Mouse (Mus musculus) gastrocnemius, adult 18-20 months (tissue): Measurements from ENCODE around the gene Golm1. TPM values are rescaled to one million over a fixed set of nuclear protein-coding genes. Genes with fewer than 3 reads are reported as not detected.

Experiments used
- DNase-seq: peaks from one replicate; pipeline ENCODE4 v3.0.0; 2021; ENCODE audit warnings: low spot score
- total RNA-seq, 2 experiments: library from RNA; stranded (reverse); gene quantifications; 2 replicates each; pipeline ENCODE4 v1.2.3; 2021

The Golm1 gene
- total RNA-seq, 2 experiments from 2014 or later = 5.7 to 7.5 TPM

DNA sequence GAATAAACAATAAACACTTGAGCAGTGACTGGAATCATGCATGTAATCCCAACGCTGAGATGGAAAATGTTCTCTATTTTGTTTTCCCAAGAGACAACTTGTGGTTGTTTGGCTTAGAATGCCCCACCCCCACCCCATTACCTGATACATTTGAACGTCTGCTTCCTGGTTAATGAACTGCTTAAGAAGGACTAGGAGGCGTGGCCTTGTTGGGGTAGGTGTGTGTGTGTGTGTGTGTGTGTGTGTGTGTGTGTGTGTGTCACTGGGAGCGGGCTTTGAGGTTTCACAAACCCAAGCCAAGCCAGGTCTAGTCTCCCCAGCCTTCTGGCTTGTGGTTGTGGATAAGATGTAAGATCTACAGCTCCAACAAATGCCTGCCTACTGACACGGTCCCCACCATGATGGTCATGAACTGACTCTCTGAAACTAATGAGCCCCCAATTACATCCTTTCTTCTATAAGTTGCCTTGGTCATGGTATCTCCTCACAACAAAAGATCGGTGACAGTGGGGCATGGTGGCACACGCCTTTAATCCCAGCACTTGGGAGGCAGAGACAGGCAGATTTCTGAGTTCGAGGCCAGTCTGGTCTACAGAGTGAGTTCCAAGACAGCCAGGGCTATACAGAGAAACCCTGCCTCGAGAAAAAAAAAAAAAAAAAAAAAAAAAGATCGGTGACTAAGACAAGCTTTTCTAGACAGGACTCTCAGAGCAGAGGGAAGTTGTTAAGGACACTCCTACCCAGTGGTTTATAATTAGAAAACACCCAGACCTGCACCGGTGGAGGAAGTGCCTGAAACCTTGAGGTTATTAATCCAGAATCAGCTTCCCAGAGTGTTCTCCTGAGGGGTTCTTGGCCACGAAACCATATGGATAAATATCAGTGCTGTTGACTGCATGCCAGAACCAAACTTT lies 962 bp upstream of the Golm1 start:
- DNase-seq = no peak

DNA sequence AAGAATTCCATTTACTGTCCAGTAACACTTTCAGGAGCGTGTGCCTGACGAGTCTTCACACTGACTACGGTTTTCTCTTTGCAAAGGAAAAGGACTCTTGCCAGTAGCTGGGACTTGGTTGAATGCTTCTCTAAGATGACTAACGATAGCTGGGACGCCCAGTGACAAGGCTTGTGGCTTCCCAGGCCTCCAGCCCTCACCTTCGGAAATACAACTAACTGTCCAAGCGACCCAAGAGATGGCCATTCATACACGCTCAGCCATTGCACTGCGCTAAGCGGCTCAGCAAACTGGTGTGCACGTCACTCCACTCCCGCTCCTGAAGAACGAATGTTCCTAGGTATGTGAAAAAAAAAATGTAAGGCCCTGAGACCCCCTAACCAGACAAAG lies 855 bp downstream of the Golm1 start:
- no peak for DNase-seq

DNA sequence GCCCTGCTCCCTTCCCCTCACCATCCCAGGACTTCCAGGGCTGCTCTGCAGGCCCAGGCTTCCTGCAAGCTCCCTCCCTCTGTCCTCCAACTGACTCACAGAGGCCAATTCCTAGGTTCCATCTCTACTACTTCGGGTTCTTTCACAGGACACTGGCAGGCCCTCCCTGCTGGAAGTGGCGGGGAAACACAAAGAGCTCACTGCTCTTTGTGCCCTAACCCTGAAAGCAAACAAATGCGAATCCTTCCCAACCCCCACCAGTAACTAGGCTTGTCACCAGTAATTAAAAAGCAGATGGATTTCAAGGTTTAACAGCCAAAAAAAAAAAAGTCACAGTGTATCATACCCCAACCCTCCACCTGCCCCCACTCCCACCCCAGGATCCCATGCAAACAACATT lies 1.4 kb downstream of the Golm1 start:
- DNase-seq = no peak

DNA sequence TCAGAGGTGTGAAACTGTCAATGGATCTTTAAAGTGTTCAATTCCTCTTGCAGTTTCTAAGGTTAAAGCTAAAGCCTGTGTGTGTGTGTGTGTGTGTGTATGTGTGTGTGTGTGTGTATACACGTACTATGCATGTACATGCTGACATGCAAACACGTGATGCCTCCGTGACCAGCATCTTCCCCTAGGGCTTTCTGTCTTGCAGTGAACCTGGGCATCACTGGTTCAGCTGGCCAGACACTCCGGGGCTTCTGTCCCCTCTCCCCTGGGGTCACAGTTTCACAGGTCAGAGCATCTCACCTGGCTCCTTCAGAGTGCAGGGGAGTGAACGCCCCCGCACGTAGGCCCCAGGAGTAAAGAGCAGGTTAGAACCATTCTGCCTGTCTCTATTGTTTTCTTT lies 2.0 kb downstream of the Golm1 start:
- DNase-seq = no peak

DNA sequence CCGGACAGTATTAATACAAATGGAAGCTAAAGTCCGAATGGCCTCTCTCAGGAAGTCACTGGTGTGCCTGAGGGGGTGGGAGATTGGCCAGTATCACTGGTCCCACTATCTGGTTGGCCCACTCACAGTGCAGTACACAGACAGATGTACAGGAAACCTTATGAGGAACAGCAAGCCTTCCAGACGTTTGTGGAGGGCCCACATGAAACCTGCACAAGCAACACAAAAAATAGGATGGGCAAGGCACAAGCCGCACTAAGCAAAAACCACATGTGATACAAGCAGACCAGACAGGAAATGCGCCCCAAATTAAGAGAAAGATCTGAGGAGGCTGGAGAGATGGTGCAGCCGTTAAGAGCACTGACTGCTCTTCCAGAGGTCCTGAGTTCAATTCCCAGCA lies 3.4 kb downstream of the Golm1 start:
- DNase-seq = no peak

DNA sequence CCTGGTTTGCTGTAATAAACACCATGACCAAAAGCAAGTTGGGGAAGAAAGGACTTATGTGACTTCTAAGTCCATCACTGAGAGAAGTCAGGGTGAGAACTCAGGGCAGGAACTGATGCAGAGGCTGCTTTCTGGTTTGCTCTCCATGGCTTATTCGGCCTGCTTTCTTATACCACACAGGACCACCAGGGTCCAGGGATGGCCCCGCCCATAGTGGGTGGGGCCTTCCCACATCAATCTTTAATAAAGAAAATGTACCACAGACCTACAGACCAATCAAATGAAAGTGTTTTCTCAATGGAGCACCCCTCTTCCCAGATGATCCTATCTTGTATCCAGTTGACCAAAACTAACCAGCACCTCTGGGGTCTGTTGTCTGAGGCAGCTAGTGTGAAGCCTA lies 4.1 kb downstream of the Golm1 start:
- no peak for DNase-seq

DNA sequence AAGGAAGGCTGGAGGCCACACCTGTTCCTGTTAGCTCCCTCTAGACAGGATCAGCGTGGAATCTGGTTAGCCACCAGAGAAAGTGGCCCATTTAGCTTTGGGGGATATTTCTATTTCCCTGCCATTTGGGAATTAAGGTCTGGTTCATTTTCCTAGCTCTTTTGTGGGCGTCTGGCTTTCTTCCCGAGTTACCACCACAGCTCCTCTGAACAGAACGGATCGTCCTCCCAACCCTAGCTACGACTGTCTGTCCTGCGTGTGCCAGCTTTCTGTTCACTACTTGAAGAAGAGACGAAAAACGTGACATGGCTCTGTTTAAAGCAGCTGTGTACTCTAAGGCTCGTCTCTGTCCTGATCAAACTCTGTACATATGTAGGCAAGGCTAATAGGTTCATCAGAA lies 5.7 kb downstream of the Golm1 start:
- no peak for DNase-seq

DNA sequence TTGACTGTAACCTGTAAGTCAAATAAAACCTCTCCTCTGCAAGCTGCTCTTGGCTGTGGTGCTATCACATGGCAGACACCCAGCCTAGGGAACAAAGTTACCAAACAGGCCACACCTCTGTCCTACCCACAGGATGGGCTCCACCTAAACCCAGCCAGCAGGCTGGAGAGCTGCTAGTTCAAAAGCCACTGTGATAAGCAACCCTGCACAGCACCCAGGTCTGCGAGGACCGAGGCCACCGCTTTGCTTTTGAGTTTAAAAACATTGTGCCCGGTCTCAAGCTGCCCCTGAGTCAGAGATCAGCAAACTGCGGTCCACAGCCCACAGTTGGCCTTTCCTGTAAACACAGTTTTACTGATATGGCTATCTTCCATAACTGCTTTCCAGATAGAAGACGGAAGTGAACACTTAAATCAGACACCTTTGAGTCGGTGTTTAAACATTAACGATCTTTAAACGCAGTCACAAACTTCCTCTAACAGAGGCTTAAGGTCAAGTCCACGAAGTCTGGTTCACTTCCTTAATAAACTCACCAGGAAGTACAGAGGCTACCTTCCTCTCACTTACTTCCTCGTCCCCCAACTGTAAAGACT lies 7.0 kb downstream of the Golm1 start:
- DNase-seq = no peak

DNA sequence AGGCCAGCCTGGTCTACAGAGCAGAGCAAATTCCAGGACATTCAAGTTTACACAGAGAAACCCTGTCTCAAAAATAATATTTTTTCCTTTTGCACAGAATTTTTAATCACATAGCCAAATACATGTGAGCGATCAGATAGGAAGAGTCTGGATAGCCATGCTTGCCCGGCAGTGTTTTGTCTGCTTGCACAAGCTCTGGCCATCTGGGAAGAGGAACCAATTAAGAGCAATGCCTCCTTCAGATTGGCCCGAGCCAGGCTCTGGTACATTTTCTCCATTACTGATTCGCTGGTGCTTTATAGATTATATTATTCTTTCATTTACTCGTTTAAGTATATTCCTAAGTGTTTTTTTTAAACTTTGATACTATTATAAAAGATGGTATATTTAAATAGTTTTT lies 7.8 kb downstream of the Golm1 start:
- DNase-seq = no peak

DNA sequence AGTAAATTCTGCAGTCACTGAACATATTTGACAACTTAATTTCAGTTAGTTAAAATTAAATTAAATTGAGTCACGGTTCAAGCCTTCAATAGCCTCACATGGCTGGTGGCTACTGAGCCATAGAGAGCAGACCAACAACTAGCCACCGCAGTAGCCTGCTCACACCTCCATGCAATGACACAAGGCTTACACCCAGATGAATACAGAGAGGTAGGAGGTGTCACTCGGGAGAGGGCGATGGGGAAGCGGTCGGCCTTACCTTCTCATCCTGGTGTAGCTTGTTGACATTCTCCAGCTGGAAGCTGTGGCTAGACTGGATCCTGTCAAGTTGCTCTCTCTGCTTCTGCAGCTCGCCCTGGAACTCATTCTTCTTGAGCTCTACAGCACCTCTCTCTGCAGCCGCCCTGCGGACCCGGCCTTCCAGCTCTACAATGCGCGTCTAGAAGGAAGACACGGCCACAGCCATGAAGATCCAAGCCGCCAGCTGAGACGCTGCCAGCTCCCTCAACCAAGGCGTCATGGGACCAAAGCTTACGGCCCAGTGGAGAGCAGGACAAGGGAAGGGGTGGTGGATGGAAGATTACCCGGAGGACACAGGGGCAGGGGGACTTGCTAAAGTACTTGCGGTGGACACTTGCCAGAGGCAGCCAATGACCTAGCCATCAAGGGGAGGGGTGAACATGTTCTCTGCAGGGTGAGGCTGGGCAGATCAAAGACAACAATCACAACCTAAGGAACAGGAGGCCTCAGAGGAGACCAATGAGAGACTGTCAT lies 11.5 kb downstream of the Golm1 start:
- no peak for DNase-seq

DNA sequence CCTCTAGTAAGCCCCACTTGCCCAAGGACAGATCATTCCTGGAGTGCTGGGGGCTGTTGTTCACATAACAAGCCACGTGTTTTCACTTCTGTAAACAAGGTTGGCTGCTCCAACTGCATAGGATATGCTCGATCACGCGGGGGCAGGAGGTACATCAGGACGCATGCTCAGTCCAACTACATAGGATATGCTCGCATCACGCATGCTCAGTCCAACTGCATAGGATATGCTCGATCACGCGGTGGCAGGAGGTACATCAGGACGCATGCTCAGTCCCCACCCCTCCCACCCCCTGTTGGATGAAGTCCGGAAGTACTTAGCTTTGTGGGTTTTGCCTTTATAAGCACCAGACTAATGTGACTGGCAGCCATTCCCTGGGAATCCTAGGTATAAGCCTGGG lies 13.6 kb downstream of the Golm1 start:
- no peak for DNase-seq

DNA sequence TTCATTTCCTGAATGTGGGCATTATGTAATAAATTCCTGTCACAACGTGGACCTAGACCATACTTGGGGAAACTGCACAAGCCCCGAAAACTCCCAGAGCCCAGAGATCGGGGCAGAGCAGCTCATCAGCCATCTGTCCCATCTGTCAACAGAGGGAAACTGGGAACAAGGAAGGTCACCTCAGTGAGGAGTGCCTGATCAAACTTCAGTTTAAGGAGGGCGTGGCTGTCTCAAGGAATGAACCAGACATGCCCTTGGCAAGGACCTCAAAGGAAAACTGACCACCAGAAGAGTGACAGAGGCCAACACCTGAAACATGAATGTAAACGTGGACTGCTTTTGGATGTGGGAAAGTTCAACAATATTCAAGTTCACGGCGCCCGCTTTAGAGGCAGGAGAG lies 14.2 kb downstream of the Golm1 start:
- no peak for DNase-seq

DNA sequence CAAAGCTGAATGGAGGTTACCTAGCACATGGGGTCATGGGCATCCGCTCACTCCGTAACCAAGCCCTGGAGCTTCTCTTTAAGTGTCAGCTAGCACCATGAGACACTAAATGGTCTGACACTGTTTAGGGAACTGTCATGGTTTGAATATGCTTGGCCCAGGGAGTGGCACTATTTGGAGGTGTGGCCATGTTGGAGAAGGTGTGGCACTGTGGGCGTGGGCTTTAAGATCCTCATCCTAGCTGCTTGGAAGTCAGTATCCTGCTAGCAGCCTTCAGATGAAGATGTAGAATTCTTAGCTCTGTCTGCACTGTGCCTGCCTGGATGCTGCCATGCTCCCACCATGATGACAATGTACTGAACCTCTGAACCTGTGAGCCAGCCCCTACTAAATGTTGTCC lies 15.2 kb downstream of the Golm1 start:
- no peak for DNase-seq

DNA sequence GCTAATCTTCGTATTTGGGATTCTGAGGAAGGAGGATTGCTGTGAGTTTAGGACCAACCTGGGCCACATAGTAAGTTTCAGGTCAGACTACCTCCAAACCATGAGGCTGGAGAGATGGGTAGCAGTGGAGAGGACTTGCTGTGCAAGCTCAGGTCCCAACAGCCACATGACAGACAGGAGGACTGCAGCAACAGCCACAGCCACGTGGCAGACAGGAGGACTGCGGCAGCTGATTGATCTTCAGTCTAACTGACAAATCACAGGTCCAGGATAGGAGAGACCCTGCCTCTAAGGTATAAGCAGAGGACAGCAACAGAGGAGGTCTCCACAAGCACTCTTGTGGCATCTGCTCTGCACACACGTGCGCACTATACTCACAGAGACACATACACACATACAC lies 17.8 kb downstream of the Golm1 start:
- no peak for DNase-seq

DNA sequence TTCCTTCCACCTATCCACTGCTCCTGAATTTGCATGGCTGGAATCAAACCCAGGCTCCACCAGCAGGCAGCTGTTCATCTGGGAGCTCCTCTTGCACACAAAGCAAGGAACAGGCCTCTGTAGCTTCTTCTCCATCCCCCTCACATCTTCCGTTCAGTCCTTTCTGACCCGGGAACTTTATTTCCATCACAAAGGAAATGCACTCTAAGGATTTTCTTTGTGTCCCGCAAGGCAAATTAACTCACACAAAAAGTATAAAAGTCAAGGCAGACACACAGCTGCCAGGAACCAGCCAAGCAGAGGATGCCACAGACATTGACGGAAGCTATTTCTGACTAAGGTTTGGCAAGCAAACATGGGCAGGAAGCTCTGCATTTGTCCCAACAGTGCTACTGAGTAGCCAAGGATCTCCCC lies 18.6 kb downstream of the Golm1 start:
- DNase-seq = peak; percentile 33

DNA sequence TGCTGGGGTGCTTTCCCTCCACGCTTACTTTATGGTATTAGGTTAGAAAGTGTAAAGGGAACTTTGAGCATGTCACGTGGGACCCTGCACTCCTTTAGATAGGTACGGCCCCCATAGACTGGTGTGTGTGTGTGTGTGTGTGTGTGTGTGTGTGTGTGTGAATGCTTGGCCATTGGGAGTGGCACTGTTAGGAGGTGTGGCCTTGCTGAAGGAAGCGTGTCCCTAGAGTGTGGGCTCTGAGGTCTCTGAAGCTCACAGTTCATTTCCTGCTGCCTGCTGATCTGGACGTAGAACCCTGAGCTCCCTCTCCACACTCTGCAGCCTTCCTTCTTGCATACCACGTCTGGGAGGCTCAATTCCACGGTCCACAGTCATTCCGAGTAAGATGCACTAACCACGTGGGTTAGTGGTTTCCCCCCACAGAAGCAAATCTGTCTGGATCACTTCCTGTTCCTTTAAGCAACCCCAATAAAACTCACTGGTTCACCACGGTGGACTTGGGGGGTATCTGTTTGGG lies 19.2 kb downstream of the Golm1 start:
- DNase-seq = no peak

DNA sequence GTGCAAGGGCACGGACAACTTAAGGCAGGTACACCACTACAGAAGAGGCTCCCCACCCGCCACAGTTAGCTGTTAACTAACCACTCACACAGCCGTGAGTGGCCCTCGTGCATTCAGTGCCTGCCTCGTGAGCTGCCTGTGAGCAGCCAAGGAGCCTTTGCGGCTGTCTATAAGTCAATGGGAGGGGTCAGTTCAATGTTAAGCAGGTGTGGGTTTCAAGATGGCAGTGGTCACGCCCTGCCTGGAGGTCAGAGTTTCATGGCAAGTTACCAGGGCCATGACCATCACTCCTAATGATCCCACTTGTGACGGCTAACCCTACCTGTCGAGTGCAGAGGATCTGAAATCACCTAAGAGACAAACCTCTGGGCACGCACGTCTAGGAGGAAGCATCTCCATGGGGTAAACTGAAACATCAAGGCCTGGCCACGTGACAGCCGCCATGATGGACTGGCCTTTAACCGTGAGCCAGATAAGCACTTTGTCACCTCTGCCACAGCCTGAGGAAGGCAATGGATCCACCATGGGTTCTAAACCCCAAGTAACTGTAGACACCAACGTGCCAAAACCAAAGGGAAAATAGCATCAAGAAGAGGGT lies 19.8 kb downstream of the Golm1 start:
- DNase-seq = no peak

DNA sequence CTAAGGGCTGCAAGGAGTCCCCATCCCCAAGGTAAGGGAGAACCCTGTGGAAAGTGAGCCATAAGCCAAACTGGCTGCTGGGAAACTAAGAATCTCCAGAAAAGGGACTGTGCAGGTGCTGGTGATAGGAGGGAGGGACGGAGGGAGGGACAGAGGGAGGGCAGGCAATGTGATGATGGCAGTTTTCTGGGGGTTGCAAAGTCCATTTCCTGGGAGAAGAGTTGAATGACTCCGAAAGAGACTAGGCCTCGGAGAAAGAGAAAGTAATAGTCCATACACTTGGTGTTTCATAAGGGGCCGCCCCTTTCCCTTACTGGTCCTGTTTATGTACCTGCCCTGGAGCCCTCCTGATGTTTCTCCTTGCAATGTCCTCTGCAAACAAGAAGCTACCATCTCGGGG lies 21.1 kb downstream of the Golm1 start:
- DNase-seq = no peak

DNA sequence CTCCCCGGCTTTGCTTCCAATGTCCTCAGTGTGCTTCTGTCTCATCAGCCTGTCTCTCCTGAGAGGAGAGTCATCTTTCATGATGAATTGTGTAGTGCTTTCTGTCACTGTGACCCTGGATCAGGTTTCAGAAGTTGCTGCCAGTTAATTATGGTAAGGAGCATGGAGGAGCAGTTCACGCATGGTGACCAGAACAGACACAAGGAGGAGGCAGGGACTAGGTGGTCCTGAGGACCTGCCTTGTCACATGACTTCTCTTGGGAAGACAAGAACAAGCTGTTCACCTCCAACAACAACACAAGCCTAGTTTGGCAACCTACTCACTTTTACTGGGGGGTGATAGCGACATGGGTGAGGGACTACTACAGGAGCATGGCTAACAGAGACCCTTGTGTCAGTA lies 22.5 kb downstream of the Golm1 start:
- no peak for DNase-seq

DNA sequence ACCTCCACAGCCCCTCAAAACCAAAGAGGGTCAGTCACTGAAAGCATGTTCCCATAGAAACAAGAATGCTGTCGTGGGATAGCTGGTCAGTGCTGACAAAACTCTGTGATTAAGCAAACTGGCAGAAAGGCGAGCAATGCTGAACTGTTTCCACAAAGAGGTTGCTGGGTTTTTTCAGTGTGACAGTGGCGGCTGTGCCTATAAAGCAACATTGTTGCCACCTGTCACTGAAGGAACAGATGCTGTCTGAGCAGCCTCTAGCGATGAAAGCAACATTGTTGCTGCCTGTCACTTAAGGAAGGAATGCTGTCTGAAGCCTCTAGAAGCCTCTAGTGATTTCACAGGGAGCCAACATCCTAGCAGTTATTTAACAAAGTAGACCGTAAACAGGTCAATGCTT lies 23.0 kb downstream of the Golm1 start:
- DNase-seq = no peak

DNA sequence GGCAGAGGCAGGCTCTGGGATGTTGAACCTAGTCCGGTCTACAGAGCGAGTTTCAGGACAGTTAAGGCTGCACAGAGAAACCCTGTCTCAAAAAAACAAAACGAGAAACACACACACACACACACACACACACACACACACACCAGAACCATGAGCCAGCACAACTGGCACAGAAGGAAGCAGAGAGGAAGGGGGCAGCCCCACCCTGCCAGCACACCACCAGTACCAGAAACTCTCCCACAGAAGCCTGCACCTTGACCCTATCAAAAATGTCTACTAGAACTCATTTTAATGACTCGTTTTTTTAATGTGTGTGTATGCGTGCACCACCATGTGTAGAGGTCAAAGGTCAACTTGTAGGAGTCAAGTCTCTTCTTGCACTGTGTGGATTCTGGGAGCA lies 25.8 kb downstream of the Golm1 start:
- DNase-seq = no peak

DNA sequence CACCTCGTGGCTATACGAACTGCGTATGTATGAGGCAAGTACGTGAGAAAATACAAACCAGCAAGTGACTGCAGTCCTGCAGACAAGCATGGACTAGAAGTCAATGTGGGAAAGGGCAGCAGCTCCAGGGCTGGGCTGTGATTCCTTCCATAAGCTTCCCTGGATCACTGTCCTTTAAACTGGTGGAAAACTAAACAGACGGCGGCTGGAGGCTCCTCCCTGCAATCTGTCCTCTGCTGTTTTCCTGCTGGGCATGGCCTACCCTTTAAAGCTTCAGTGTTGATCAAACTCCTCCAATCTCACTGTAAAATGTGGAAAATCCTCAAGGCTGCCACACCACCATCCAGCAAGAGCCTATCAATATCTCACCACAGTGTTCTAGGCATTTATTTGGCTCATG lies 27.0 kb downstream of the Golm1 start:
- DNase-seq = no peak
